Mouse (Mus musculus) layer of hippocampus, postnatal 14 days (tissue): ENCODE measurements around the gene Bnip3. TPM values are rescaled to one million over a fixed set of nuclear protein-coding genes. Genes with fewer than 3 reads are reported as not detected.

Experiments
- DNase-seq, 2 experiments: peaks; one replicate each; pipeline ENCODE4 v3.0.0; 2021 to 2022; ENCODE audit warnings: low spot score in 2 of 2, mixed read lengths in 1 of 2
- total RNA-seq, 2 experiments: library from RNA; stranded (reverse); gene quantifications; 2 replicates each; pipeline ENCODE4 v1.2.3; 2021

Gene Bnip3
- total RNA-seq, 2 experiments from 2014 or later: 121 to 129 TPM

DNA sequence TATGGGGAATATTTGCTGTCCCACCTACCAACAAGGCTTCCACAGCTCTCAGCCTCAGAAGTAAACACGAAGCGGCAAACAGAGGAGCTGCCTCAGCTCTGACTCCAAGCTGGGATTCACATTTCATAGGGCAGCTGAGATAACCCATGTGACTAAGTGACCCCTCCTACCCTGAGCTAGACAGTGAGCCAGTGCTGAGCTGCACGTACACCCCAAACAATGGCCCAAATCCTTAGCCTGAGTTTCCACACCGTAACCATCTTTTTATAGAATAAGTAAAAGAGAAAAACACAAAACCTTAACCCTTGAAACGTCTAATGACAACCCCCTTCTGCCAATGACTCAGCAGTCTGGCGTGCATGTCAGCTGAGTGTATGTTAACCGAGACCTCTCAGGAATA is 2.3 kb downstream of the Bnip3 start:
- DNase-seq: no peak

GRCm38 (mm10) chr7:138906441-138906840 is 2.9 kb downstream of the Bnip3 start:
- no peak for DNase-seq

DNA sequence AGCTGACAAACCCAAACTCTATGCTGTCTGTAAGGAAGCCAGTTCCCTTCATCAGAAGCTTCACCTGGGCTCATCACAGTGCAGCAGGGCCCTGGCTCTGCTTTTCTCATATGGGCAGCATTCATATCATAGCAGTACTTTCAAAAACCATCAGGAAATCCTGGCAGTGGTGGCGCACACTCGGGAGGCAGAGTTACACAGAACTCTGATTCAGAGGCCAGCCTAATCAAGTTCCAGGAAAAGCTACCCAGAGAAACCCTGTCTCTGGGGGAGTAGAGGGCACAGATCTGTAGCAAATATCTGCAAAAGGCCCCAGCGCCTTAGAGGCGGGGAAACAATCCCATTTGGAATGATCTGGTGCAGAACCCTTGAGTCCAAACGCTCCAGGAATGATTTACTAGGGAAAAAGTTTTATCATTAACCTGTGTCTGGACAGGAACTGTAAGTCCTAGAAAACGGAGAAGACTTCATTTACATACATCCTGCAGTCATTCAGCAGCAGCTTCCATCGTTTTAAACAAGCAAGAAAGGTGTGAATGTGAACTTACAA is 5.4 kb downstream of the Bnip3 start:
- no peak for DNase-seq

- DNase-seq: no peak
Observed at GRCm38 (mm10) chr7:138898743-138899142, 10.6 kb downstream of the Bnip3 start.

DNA sequence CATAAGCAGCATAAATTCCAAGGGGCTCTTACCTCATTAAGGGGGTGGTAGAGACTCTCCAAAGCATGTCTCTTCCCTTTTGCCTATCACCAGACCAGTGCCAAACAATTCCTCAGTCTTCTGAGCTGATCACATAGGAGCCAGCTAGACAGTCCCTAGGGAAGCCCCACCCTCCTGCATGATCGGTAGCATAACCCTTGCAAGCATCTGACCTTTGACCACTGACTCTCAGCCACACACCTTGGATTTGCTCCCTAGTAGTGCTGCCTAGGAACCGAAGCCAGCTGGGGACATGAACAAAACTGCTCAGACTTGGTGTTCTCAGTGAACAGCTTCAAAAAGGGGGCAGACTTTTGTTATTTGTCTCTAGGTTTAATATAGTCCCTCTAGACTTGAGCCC is 11.2 kb downstream of the Bnip3 start:
- DNase-seq: no peak

GRCm38 (mm10) chr7:138885365-138886289 is 23.7 kb downstream of the Bnip3 start:
- DNase-seq: no peak

DNA sequence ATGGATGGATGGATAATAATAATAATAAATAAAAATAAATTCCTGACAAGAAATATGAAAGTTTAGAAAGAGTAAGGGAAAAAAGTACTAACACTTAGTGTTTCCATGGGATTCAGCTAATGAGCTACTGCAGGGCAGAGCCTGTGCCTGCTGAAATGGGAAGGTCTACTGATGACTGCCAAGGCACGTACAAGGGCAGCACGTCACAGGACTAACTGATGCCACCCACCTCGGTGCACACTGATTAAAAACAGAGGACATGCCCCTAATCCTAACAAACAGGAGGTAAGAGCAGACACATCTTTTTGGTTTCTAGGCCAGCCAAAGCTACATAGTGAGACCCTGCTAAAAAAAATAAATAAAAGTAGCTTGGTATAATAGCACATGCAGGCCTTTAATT is 25.6 kb downstream of the Bnip3 start:
- no peak for DNase-seq

DNA sequence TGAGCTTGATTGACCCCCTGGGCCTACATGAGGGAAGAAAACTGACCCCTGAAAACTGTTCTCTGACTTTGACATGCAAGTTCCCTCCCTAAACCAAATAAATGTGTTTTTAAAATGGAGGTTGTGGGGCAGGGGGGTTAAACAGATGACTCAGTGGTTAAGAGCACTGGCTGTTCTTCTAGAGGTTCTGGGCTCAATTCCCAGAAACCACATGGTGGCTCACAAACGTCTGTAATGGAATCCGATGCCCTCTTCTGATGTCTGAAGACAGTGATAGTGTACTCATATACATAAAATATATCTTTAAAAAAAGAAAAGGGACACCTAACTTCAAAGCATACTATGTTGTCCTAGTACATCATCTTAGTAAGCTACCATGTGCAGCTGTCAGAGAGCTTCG is 34.3 kb downstream of the Bnip3 start:
- no peak for DNase-seq

GRCm38 (mm10) chr7:138872956-138873355 is 36.4 kb downstream of the Bnip3 start:
- no peak for DNase-seq

DNA sequence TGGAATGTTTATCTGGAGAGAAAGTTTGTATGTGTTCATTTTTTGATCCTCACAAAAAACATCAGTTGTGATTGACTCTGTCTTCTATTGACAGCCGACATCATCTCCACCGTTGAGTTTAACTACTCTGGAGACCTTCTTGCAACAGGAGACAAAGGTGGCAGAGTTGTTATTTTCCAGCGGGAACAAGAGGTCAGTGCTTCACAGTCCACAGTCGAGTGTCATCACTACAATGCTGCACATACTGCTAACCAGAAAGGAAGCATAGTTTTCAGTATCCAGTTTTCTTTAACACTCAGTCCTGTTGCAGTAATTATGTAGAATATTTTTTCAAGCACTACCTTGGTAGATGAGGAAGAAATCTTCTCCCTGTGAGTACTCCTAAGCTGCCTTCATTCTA is 41.0 kb downstream of the Bnip3 start:
- no peak for DNase-seq

DNA sequence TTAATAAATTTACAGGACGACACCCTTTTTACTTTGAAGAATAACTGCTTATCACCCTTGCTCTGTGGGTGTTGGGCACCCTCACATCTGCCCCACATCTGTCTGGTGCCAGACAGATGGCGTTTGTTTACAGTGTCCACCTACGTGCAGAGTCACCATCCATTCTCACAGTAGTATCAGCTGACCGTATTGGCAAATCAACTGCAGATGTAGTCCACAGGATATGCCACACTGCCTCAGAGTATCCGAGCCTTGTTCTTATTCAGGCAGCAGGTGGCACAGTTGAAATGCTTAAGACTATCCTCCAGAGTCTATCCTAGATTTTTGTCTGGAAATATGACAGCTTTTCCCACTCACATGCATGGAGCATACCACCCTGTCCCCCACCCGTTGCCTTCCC is 42.0 kb downstream of the Bnip3 start:
- DNase-seq: no peak

DNA sequence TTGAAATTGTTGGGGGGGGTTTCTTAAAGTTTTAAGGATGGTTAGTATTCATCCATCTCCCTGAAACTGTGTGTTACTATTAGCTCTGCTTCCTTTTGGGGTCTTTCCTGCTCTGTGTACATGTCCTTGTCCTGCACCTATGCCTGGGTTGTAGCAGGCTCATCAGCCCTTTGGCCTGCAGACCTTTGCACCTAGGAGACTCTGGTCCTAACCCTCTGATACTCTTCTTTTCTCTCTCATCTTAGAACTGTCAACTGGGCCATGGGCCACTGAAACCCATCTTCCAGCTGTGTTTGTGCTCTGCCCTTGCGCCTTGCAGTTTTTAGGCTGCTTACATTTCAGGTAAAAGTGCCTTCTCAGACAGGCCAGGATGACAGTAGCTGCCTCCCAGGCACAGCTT is 44.5 kb downstream of the Bnip3 start:
- no peak for DNase-seq

DNA sequence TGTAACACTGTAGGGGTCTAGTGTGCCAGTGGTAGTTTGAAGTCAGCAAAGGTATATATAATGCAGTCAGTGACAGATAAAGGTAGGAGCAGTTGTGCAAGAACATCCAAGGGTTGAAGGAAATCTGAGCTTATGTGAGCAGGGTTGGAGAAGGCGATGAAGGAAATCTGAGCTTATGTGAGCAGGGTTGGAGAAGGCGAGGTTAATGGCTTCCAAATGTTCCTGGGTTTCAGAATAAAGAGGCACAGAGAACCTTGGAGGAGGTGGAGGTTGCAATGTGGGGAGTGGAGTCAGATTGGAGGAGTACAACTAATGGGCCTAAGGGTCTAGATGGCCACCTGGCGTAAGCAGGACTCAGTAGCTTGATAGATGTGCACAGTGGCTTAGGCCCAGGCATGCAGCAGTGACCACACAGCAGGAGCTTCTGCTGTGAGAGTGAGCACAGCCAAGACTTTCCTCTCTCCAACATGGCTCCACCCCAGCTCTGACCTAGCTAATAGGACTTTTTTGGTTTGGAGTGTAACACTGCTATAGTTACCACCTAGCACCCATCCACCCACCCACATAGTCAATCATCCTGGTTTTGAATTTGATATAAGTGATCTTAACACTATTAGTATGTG is 45.3 kb downstream of the Bnip3 start:
- no peak for DNase-seq

DNA sequence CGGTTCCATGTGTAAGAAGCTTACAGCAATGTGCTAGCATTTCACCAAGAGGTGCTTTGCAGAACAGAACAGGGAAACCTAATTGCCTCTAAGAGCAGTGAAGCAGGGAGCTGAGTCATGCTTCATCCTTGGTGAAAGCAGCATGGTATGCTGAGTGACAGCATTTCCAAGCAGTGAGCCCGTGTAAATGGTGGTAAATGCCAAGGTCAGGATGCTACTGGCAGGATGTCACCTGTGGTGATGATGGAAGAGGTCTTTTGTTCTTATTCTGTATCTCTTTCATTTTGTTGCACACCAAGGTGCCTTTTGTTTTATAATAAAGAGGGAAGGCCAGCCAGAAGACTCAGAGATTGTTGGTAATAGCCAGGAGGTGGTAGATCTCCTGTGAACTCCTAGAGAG is 52.6 kb downstream of the Bnip3 start:
- DNase-seq: no peak

DNA sequence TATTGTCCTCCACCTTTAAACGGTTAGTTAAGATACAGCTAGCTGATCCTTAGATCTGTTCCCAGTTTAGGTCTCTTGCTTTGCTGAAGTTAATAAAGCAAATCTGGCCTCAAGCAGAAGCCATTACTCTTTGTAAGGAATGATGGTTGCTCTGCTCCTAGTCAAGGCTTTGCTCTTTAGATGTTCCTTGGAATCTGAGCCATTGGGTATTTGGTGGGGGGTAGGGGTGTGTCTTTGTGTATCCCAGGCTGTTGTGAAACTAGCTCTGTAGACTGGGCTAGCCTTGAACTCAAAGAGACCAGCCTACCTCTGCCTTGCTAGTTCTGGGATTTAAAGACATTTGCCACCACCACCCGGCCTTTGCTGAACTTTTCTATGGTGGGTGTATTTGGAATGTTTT is 55.1 kb downstream of the Bnip3 start:
- DNase-seq: no peak

DNA sequence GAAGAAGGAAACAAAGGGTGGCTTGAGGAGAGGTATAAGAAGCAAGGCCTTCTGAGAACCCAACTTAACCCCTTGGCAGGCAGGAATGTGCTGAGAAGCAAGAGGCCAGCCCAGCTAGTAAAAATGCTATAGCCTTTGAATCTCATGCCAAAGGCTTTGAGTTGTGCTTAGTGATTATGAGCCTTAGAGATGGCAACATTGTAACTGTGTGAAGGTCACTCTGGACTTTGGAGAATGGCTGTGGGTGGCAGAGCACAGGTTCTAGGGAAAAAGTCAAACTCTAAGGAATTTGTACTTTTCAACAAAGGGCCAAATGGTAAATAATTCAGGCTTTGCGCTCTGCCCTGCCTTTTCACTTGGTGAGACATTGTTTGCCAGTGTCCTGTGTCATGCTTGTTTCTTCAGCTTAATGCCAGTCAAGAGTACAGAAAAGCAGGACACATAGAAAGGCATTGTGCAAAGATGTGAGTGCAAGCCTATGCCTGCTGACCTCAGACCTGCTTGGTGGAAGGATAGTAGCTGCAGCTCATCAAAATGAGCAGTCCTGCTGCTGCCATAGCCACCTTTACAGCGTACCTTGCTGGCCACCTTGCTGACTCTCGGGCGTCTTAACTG is 55.8 kb downstream of the Bnip3 start:
- no peak for DNase-seq

- no peak for DNase-seq
Observed at GRCm38 (mm10) chr7:138850083-138850482, 59.2 kb downstream of the Bnip3 start.

DNA sequence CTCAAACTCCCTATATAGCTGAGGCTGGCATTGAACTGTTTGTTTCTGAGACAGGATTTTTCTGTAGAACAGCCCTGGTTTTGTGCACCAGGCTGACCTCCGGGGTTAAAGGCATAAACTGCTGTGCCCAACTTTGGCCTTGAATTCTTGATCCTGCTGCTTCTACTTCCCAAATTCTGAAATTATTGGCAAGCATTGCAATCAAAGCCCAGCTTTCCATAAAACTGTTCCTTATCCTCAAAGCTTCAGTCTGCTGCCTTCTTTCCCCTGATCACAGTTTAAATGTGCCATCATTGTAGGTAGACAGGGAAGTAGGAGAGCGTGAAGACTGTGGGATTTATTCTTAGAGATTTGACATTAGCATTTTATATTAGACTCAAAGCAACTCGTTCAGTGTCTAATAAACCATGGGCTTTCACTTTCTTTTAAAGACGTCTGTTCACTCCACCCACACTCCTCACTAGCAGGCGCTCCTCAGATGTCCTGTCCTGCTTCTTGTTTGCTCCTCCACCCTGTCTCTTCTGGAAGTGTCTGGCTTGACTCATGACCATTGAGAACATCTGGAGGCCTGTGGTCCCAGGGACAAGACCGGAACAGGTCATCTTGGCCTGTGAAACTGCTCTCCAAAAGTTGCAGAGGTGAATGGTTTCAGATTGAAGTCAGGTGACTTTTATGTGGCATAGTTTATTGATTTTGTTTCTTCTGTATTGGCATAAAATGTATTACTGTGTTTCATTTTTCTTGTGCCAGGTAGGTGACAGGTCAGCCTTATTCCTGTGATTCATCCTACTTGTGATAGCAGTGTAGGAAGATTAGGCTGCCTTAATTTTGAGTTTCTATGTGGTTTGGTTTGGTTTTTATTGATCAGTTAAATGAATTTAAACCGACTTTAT is 61.0 kb downstream of the Bnip3 start:
- no peak for DNase-seq

DNA sequence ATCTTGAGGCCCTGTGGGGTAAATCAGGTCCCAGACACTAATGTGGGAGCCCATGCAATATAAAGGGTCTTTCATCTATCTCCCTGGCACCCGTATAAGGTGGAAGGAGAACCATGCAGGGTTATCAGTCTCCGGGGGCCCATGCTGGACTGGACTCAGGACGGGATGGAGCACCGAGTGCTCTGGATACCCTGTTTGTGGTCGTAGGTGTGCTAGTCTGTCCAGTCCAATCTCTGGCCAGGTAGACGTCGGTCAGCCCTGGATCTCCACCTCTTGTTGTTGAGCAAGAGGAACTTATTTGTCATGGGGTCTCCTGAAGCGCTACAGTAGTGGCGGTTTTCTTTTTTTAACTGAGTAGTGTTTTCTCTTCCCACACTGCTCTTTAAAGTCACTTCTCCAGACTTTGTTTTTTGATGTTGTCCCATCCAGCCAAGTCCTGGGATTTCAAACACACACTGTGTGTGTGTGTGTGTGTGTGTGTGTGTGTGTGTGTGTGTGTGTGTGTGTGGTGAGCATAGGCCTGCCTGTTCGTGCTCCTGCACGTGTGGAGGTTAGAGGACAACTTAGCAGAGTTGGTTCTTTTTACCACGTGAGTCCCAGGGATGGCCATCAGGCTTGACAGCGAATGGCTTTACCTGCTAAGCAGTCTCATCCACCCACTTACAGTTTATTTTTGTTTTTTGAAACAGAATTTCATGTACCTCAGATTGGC is 61.8 kb downstream of the Bnip3 start:
- DNase-seq: no peak

GRCm38 (mm10) chr7:138846502-138846991 is 62.8 kb downstream of the Bnip3 start:
- DNase-seq: no peak
